ENCODE assay signal across 18 mouse cellular contexts in genomic region chr3:121902246-121902645, GRCm38 (mm10). TPM values are rescaled to one million over a fixed set of nuclear protein-coding genes. Genes with fewer than 3 reads are reported as not detected.
DNase-seq lines count a peak whose midpoint lies in the region; ATAC-seq lines count a peak whose summit lies in the region.
"Had no signal": no experiment of that assay in that cellular context is flagged by ENCODE, and none has a peak within 500 bp of the region (broad histone marks: within the 10 kb centered on the region; RNA-seq: fewer than 3 reads in every experiment).

No protein-coding gene starts in this region.

- H3K9ac ChIP-seq in kidney, embryonic 14.5 days (ENCODE audit: low read depth, low read length) = no peak overlapping the region
- no peak overlapping the region for H3K9ac ChIP-seq in lung, embryonic 15.5 days
- H3K9ac ChIP-seq in kidney, embryonic 15.5 days = no peak overlapping the region
- H3K9ac ChIP-seq: forebrain, postnatal 0 days; heart, embryonic 12.5 days; midbrain, embryonic 12.5 days; neural tube, embryonic 12.5 days had no signal

- WGBS in kidney, embryonic 14.5 days = 87% methylated on average over 15 of the region's 15 CpGs
- WGBS in lung, embryonic 15.5 days = 83% methylated on average over 15 of the region's 15 CpGs
- 90% methylated on average over 15 of the region's 15 CpGs for WGBS in kidney, embryonic 15.5 days

- no peak overlapping the region for H3K4me3 ChIP-seq in kidney, embryonic 14.5 days (ENCODE audit: low read length)
- no peak overlapping the region for H3K4me3 ChIP-seq in lung, embryonic 15.5 days
- H3K4me3 ChIP-seq in kidney, embryonic 15.5 days (replicated peaks) = no peak overlapping the region
- H3K4me3 ChIP-seq: forebrain, embryonic 10.5 days; heart, embryonic 12.5 days; layer of hippocampus, adult 2 months; midbrain, embryonic 12.5 days; neural tube, embryonic 12.5 days had no signal

- no peaks in the 10 kb centered on the region for H3K9me3 ChIP-seq in kidney, embryonic 14.5 days (ENCODE audit: control insufficient read depth, low read length)
- no peaks in the 10 kb centered on the region for H3K9me3 ChIP-seq in lung, embryonic 15.5 days
- H3K9me3 ChIP-seq in kidney, embryonic 15.5 days (replicated peaks) = no peaks in the 10 kb centered on the region
- H3K9me3 ChIP-seq: forebrain, embryonic 10.5 days; heart, embryonic 12.5 days; midbrain, embryonic 12.5 days; neural tube, embryonic 12.5 days had no signal

- H3K4me2 ChIP-seq in kidney, embryonic 14.5 days (replicated peaks; ENCODE audit: low read depth, low read length) = no peak overlapping the region
- H3K4me2 ChIP-seq in lung, embryonic 15.5 days = no peak overlapping the region
- H3K4me2 ChIP-seq in kidney, embryonic 15.5 days = no peak overlapping the region
- H3K4me2 ChIP-seq: heart, embryonic 12.5 days; midbrain, embryonic 12.5 days; neural tube, embryonic 12.5 days had no signal

- peaks cover 21% of the 10 kb centered on the region for H3K4me1 ChIP-seq in kidney, embryonic 14.5 days (ENCODE audit: control insufficient read depth, insufficient read depth, low read length)
- peaks cover 67% of the 10 kb centered on the region for H3K4me1 ChIP-seq in lung, embryonic 15.5 days
- peaks cover 43% of the 10 kb centered on the region for H3K4me1 ChIP-seq in kidney, embryonic 15.5 days
- H3K4me1 ChIP-seq: midbrain, embryonic 12.5 days; neural tube, embryonic 12.5 days had no signal

- no peak overlapping the region for H3K27ac ChIP-seq in kidney, embryonic 14.5 days (ENCODE audit: low read depth, low read length)
- H3K27ac ChIP-seq in lung, embryonic 15.5 days = peak overlapping the region; percentile 57
- H3K27ac ChIP-seq in kidney, embryonic 15.5 days = peak overlapping the region; percentile 76
- H3K27ac ChIP-seq: forebrain, embryonic 10.5 days; layer of hippocampus, adult 2 months; midbrain, embryonic 12.5 days; neural tube, embryonic 12.5 days; stomach, postnatal 0 days had no signal

- intact Hi-C loops in left cerebral cortex, postnatal 25 days (cut with DNase I) = no loop called here

- H3K27me3 ChIP-seq in kidney, embryonic 14.5 days (ENCODE audit: control insufficient read depth, insufficient read depth, low read length) = no peaks in the 10 kb centered on the region
- no peaks in the 10 kb centered on the region for H3K27me3 ChIP-seq in lung, embryonic 15.5 days
- no peaks in the 10 kb centered on the region for H3K27me3 ChIP-seq in kidney, embryonic 15.5 days
- H3K27me3 ChIP-seq: heart, embryonic 12.5 days; neural tube, embryonic 12.5 days had no signal

- peak; percentile 34 for DNase-seq in kidney, adult 18-20 months
- DNase-seq in lung, postnatal 25 days (ENCODE audit: low spot score) = no peak
- no peak for DNase-seq in left cerebral cortex, adult 9 months (ENCODE audit: low spot score in 2 of 2)
- DNase-seq in left cerebral cortex, postnatal 25 days (ENCODE audit: low spot score in 2 of 2) = no peak
- DNase-seq: cerebellum, adult 2 months; cerebellum, postnatal 36 days; forebrain, postnatal 0 days had no signal

- no peak for ATAC-seq in kidney, embryonic 14.5 days (ENCODE audit: low FRiP score, low TSS enrichment)
- no peak for ATAC-seq in lung, embryonic 15.5 days (ENCODE audit: borderline replicate concordance, extremely low read depth, low FRiP score, low TSS enrichment)
- no peak for ATAC-seq in kidney, embryonic 15.5 days (replicated peaks; ENCODE audit: low FRiP score)
- ATAC-seq: forebrain, postnatal 0 days; hindbrain, embryonic 16.5 days; intestine, embryonic 16.5 days had no signal

- H3K36me3 ChIP-seq in kidney, embryonic 14.5 days (ENCODE audit: control insufficient read depth, insufficient read depth, low read length) = no peaks in the 10 kb centered on the region
- no peaks in the 10 kb centered on the region for H3K36me3 ChIP-seq in lung, embryonic 15.5 days
- no peaks in the 10 kb centered on the region for H3K36me3 ChIP-seq in kidney, embryonic 15.5 days
- H3K36me3 ChIP-seq: forebrain, embryonic 10.5 days; heart, embryonic 12.5 days; midbrain, embryonic 12.5 days; neural tube, embryonic 12.5 days had no signal

RNA-seq across cellular contexts. Expression of gene Arhgap29, which starts 50.1 kb away (rescaled TPM):
- 26.4 and 49.7 TPM in 2 replicates for polyA plus RNA-seq in kidney, embryonic 14.5 days (2014; fragmentation: Nextera tagmentation; extraction: Ambion mirVana)
- polyA plus RNA-seq in lung, embryonic 15.5 days (2015; fragmentation: Nextera tagmentation; extraction: Ambion mirVana) = 55.9 and 59.5 TPM in 2 replicates
- 43.3 and 47.9 TPM in 2 replicates for polyA plus RNA-seq in kidney, embryonic 15.5 days (2015; fragmentation: Nextera tagmentation; extraction: Ambion mirVana)
- total RNA-seq in left cerebral cortex, postnatal 25 days (2021) = 10 to 100 TPM; 23.9 to 26.9 TPM
